Mouse (Mus musculus) adrenal gland, postnatal 0 days (tissue): ENCODE data around the gene Tecrl. TPM values are rescaled to one million over a fixed set of nuclear protein-coding genes. Genes with fewer than 3 reads are reported as not detected.

Source experiments
- polyA plus RNA-seq: library from polyadenylated mRNA; unstranded; fragments of >200 nt; fragmentation: Nextera tagmentation; extraction: Ambion mirVana; gene quantifications from 2 replicates; pipeline ENCODE4 v1.2.1, GENCODE M21; 2015

Tecrl gene
- polyA plus RNA-seq: 0.25 TPM in 1 of 2 replicates, not detected in the other

DNA sequence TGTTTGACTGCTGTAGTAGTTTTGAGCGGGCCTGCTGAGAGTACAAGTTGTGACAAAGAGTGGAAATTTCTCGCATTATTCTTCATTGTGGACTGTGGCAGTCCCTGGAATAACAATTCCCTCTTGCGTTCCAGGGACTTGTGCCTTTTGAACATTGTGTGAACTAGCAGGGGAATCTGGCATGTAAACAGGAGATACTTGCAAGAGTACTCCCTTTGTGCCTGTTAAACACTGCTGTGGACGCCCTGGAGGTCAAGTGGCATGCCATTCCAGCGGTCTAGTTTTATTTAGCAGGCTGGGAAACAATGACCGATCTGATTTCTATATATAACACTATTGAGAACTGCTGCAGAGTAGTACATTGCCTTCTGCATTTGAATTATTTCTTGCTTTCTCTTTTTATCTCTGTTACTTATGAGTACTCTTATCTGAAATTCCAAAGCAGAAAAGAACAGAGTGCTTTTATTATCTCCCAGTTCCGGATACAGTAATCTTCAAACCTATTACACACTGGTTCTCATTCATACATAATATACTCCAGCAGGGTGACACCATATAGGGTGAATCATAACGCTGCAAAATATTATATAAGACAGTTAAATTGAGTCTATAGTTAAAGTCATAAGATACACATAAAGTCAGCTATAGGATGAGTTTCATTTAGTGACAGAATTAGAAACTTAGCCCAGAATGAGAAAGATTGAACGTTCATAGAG is at the start of gene Tecrl:
Gene Tecrl (minus strand): TSS at position 350 of the 716 bp plus-strand sequence.

